10 mouse cellular contexts compared by ENCODE assay signal in the genomic region with DNA sequence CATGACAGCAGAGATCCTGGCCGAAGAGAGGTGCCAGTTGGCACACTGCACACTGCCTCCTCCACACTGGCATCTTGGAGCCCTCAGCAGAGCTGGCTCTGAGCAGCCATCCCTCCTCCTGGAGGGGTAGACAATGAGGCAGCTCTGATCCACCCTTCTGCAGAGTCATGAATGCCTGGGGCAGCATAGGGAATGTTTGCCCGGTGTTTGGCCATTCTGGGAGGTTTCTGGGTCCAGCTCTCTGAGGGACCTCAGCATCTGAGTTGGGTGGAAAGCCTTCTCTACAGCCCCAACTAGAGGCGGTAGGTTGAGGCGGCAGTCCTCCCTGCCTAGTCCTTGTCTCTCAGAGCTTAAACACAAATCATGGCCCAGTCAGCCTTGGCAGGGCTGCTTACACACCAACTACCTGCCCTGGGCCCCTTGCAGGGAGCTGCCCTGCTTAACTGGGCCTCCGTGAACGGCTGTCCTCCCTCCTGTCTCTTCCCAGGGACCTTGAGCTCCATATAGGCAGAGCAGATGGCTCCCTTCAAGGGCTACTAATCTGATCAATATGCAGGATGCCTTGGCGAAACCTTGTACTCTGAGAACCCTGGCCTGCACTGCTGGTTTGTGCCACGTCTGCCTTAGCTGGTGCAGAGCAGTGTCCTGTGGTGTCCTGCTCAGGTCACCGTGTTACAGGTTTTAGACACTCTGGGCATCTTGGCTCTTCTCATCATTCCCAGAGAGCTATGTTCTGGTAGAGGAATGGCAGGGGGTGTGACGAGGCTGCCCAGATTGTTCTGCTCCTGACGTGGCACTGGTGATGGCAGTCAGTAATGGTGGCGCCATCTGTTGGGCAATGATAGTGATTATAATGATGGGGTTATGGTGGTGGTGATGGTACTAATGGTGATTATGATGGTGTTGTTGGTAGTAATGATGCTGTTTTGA. TPM values are rescaled to one million over a fixed set of nuclear protein-coding genes. Genes with fewer than 3 reads are reported as not detected.
A peak's percentile ranks its signal among the peaks of the same experiment; 100 is the strongest.
DNase-seq lines count a peak whose midpoint lies in the region; ATAC-seq and TF ChIP-seq lines count a peak whose summit lies in the region.
"Had no signal": no experiment of that assay in that cellular context is flagged by ENCODE, and none has a peak within 500 bp of the region (broad histone marks: within the 10 kb centered on the region; RNA-seq: fewer than 3 reads in every experiment).

No protein-coding gene starts in this region.

- no peak for TF ChIP-seq EP300 in heart, postnatal 0 days (IDR thresholded peaks at IDR 0.05; ENCODE audit: low read depth)

- WGBS in heart, postnatal 0 days, result 77% methylated on average over 12 of the region's 12 CpGs
- WGBS in heart, embryonic 10.5 days, result 72% methylated on average over 12 of the region's 12 CpGs

- H3K27me3 ChIP-seq in heart, postnatal 0 days (ENCODE audit: control insufficient read depth, insufficient read depth, low read length), result no peaks in the 10 kb centered on the region
- peaks cover 5% of the 10 kb centered on the region; the same call in 1 of the 2 replicates for H3K27me3 ChIP-seq in heart, embryonic 10.5 days (ENCODE audit: insufficient read depth, poor library complexity, severe bottlenecking)
- H3K27me3 ChIP-seq: heart, embryonic 15.5 days; midbrain, embryonic 12.5 days had no signal

- no peak overlapping the region for H3K27ac ChIP-seq in heart, postnatal 0 days (ENCODE audit: low read depth)
- H3K27ac ChIP-seq in heart, embryonic 10.5 days, result no peak overlapping the region
- H3K27ac ChIP-seq: heart, embryonic 15.5 days; midbrain, embryonic 12.5 days had no signal

- no peak for ATAC-seq in heart, postnatal 0 days (ENCODE audit: insufficient read depth, low read depth)

- TF ChIP-seq CTCF in heart, postnatal 0 days (IDR thresholded peaks at IDR 0.05; ENCODE audit: low read depth), result peak; percentile 44

- H3K9ac ChIP-seq in heart, postnatal 0 days (replicated peaks; ENCODE audit: low read depth, low read length), result no peak overlapping the region
- H3K9ac ChIP-seq: heart, embryonic 15.5 days; midbrain, embryonic 12.5 days had no signal

- H3K9me3 ChIP-seq in heart, postnatal 0 days (replicated peaks; ENCODE audit: control insufficient read depth, low read length), result no peaks in the 10 kb centered on the region
- H3K9me3 ChIP-seq in heart, embryonic 10.5 days, result no peaks in the 10 kb centered on the region
- H3K9me3 ChIP-seq: heart, embryonic 15.5 days; midbrain, embryonic 12.5 days had no signal

- no peak overlapping the region for H3K4me2 ChIP-seq in heart, postnatal 0 days (ENCODE audit: low read depth, low read length)
- H3K4me2 ChIP-seq: heart, embryonic 15.5 days; midbrain, embryonic 12.5 days had no signal

- no peak overlapping the region for H3K4me3 ChIP-seq in heart, postnatal 0 days (ENCODE audit: low read depth, low read length)
- no peak overlapping the region for H3K4me3 ChIP-seq in heart, embryonic 10.5 days
- H3K4me3 ChIP-seq: heart, embryonic 15.5 days; midbrain, embryonic 12.5 days had no signal

- no peak for DNase-seq in heart, postnatal 0 days (ENCODE audit: low spot score)
- DNase-seq in heart, embryonic 10.5 days (ENCODE audit: low spot score), result no peak
- peak; percentile 30 for DNase-seq in right cerebral cortex, postnatal 4 days
- no peak for DNase-seq in right cerebral cortex, postnatal 14 days
- peak; percentile 88 to 92 for DNase-seq in cerebellum, postnatal 14 days
- peak; percentile 17 to 35 for DNase-seq in natural killer cell, adult 2 months (ENCODE audit: low spot score in 2 of 2)
- no peak for DNase-seq in gastrocnemius, postnatal 25 days
- DNase-seq in ovary, postnatal 36 days (ENCODE audit: low spot score), result no peak

- no peaks in the 10 kb centered on the region for H3K4me1 ChIP-seq in heart, postnatal 0 days (ENCODE audit: control insufficient read depth, insufficient read depth)
- H3K4me1 ChIP-seq in heart, embryonic 10.5 days, result peaks cover 26% of the 10 kb centered on the region
- H3K4me1 ChIP-seq: midbrain, embryonic 12.5 days had no signal

- H3K36me3 ChIP-seq in heart, postnatal 0 days (replicated peaks; ENCODE audit: control insufficient read depth, insufficient read depth, low read length), result no peaks in the 10 kb centered on the region
- H3K36me3 ChIP-seq in heart, embryonic 10.5 days, result no peaks in the 10 kb centered on the region
- H3K36me3 ChIP-seq: heart, embryonic 15.5 days; midbrain, embryonic 12.5 days had no signal

RNA-seq across cellular contexts. Expression of a gene that starts 50.3 kb away (rescaled TPM):
- 58.3 and 80.4 TPM in 2 replicates for total RNA-seq in heart, postnatal 0 days (2014; rRNA removed; ENCODE audit: low replicate concordance)
- polyA plus RNA-seq in heart, postnatal 0 days (2015; fragmentation: Nextera tagmentation; extraction: Ambion mirVana), result 40.5 and 45.9 TPM in 2 replicates
- polyA plus RNA-seq in heart, embryonic 10.5 days (2016; fragmentation: Nextera tagmentation; extraction: Ambion mirVana), result 61.1 and 73.9 TPM in 2 replicates
- 10 to 100 TPM; 41.5 to 52.7 TPM for total RNA-seq in gastrocnemius, postnatal 25 days (2021)

RNA-seq across cellular contexts. Expression of a gene that starts 59.1 kb away (rescaled TPM):
- total RNA-seq in heart, postnatal 0 days (2014; rRNA removed; ENCODE audit: low replicate concordance), result 4.3 and 6.2 TPM in 2 replicates
- 1.4 and 1.6 TPM in 2 replicates for polyA plus RNA-seq in heart, postnatal 0 days (2015; fragmentation: Nextera tagmentation; extraction: Ambion mirVana)
- polyA plus RNA-seq in heart, embryonic 10.5 days (2016; fragmentation: Nextera tagmentation; extraction: Ambion mirVana), result 2.3 and 2.8 TPM in 2 replicates
- 1 to 10 TPM; 2.6 to 3.2 TPM for total RNA-seq in gastrocnemius, postnatal 25 days (2021)

Comparison
In these comparisons a context has a peak if more than half of its experiments do, and no peak if none do; other contexts are left out.
1. DNase-seq: peak in right cerebral cortex, postnatal 4 days (single experiment), cerebellum, postnatal 14 days (2 of 2) and natural killer cell, adult 2 months (2 of 2); none in heart, postnatal 0 days (single experiment), heart, embryonic 10.5 days (single experiment), right cerebral cortex, postnatal 14 days (single experiment), gastrocnemius, postnatal 25 days (single experiment) and ovary, postnatal 36 days (single experiment).